Mouse (Mus musculus) ES-Bruce4 (cell line): ENCODE measurements at regions not wholly inside any gene's neighbourhood (a gene's known extent, or its start where the extent isn't known, plus 50 kb on each side); places are given as distances from the start of the nearest gene placed in this dataset.

Source experiments
- CTCF ChIP-seq: IDR thresholded peaks from one replicate; pipeline ENCODE4 v1.8.1; 2011; ENCODE audit warnings: low read depth, low read length
- EP300 ChIP-seq: IDR thresholded peaks from 2 replicates; pipeline ENCODE4 v1.6.1; 2011; ENCODE audit warnings: low read depth, low read length; ENCODE audit not compliant: insufficient read depth
- POLR2A ChIP-seq: IDR thresholded peaks from one replicate; pipeline ENCODE4 v1.8.1; 2011; ENCODE audit warnings: low read length; ENCODE audit not compliant: insufficient read depth

GRCm38 (mm10) chr1:14686172-14686571 is 1407.0 kb downstream of the 4930444P10Rik start:
- TF ChIP-seq CTCF (no peak), EP300 (no peak), POLR2A (no peak)
